ENCODE assay signal across 18 mouse cellular contexts in genomic region chr5:52893938-52894337, GRCm38 (mm10).
"Had no signal": no experiment of that assay in that cellular context is flagged by ENCODE, and none has a peak within 500 bp of the region (broad histone marks: within the 10 kb centered on the region; RNA-seq: fewer than 3 reads in every experiment).

No protein-coding gene starts in this region.

- H3K9me3 ChIP-seq: midbrain, embryonic 10.5 days; midbrain, embryonic 12.5 days; neural tube, embryonic 13.5 days; neural tube, embryonic 15.5 days had no signal

- H3K9ac ChIP-seq: lung, embryonic 14.5 days; midbrain, embryonic 12.5 days; neural tube, embryonic 13.5 days; neural tube, embryonic 15.5 days had no signal

- ATAC-seq: midbrain, embryonic 16.5 days had no signal

- H3K4me3 ChIP-seq: midbrain, embryonic 10.5 days; midbrain, embryonic 12.5 days; myocyte; neural tube, embryonic 13.5 days; neural tube, embryonic 15.5 days had no signal

- H3K4me1 ChIP-seq: midbrain, embryonic 10.5 days; midbrain, embryonic 12.5 days; neural tube, embryonic 13.5 days; neural tube, embryonic 15.5 days had no signal

- H3K4me2 ChIP-seq: lung, embryonic 14.5 days; midbrain, embryonic 12.5 days; neural tube, embryonic 13.5 days; neural tube, embryonic 15.5 days had no signal

- H3K27me3 ChIP-seq: midbrain, embryonic 12.5 days; neural tube, embryonic 13.5 days; neural tube, embryonic 15.5 days had no signal

- H3K36me3 ChIP-seq: midbrain, embryonic 10.5 days; midbrain, embryonic 12.5 days; neural tube, embryonic 13.5 days; neural tube, embryonic 15.5 days had no signal

- DNase-seq: lung, embryonic 14.5 days; lung, postnatal 10 days; lung, postnatal 4 days; midbrain, embryonic 14.5 days; retina, postnatal 1 day; right cerebral cortex, adult 18-20 months; right cerebral cortex, postnatal 25 days; right cerebral cortex, postnatal 4 days; spleen, adult 18-20 months; thymus, adult 18-20 months; thymus, postnatal 14 days; thymus, postnatal 36 days had no signal

- H3K27ac ChIP-seq: midbrain, embryonic 10.5 days; midbrain, embryonic 12.5 days; neural tube, embryonic 13.5 days; neural tube, embryonic 15.5 days had no signal
